Mouse (Mus musculus): ENCODE measurements around the gene Gm45521. TPM values are rescaled to one million over a fixed set of nuclear protein-coding genes. Genes with fewer than 3 reads are reported as not detected.

Gm45521 gene
- polyA plus RNA-seq (2016; fragmentation: Nextera tagmentation; extraction: Ambion mirVana): not detected in 2 replicates

- Histone ChIP-seq H3K9ac (no peak within 1 kb of the TSS), H3K4me3 (no peak within 1 kb of the TSS), H3K4me2 (no peak within 1 kb of the TSS), H3K27ac (no peak within 1 kb of the TSS), H3K27me3 (replicated peaks) (no peaks in the 10 kb centered on the region), H3K9me3 (replicated peaks) (no peaks in the 10 kb centered on the region), H3K36me3 (no peaks in the 10 kb centered on the region), H3K4me1 (peaks cover 9% of the 10 kb centered on the region)
- 65% methylated on average over 9 of the region's 9 CpGs for WGBS (ENCODE audit: insufficient replicate concordance)
- no peak for ATAC-seq
These were observed at the start of gene Gm45521 for GRCm38 (mm10) chr14:7957049-7957448. Gene Gm45521, plus strand, starts transcription at chr14:7957288.

GRCm38 (mm10) chr14:7909472-7909871 is 47.6 kb upstream of the Gm45521 start:
- H3K9me3 ChIP-seq (replicated peaks): no peaks in the 10 kb centered on the region
- no peak for ATAC-seq
- H3K4me1 ChIP-seq: peaks cover 7% of the 10 kb centered on the region
- H3K4me2 ChIP-seq: no peak overlapping the region
- peaks cover 46% of the 10 kb centered on the region for H3K36me3 ChIP-seq
- H3K27me3 ChIP-seq (replicated peaks): no peaks in the 10 kb centered on the region
- 75% methylated on average over 10 of the region's 10 CpGs for WGBS (ENCODE audit: insufficient replicate concordance)
- no peak overlapping the region for H3K27ac ChIP-seq
- H3K4me3 ChIP-seq: no peak overlapping the region
- no peak overlapping the region for H3K9ac ChIP-seq

GRCm38 (mm10) chr14:7913842-7914241 is 43.2 kb upstream of the Gm45521 start:
- H3K4me2 ChIP-seq: no peak overlapping the region
- peaks cover 11% of the 10 kb centered on the region for H3K4me1 ChIP-seq
- H3K27ac ChIP-seq: no peak overlapping the region
- peaks cover 47% of the 10 kb centered on the region for H3K36me3 ChIP-seq
- no peaks in the 10 kb centered on the region for H3K9me3 ChIP-seq (replicated peaks)
- H3K4me3 ChIP-seq: no peak overlapping the region
- 0 out of 2 replicates have a peak, but pooled peaks have one; percentile 22 for ATAC-seq
- no peak overlapping the region for H3K9ac ChIP-seq
- WGBS (ENCODE audit: insufficient replicate concordance): 54% methylated on average over 7 of the region's 7 CpGs
- no peaks in the 10 kb centered on the region for H3K27me3 ChIP-seq (replicated peaks)

- Histone ChIP-seq H3K36me3 (peaks cover 49% of the 10 kb centered on the region), H3K4me3 (no peak overlapping the region), H3K4me2 (no peak overlapping the region), H3K4me1 (peaks cover 11% of the 10 kb centered on the region), H3K9ac (no peak overlapping the region), H3K27ac (no peak overlapping the region), H3K27me3 (replicated peaks) (no peaks in the 10 kb centered on the region), H3K9me3 (replicated peaks) (no peaks in the 10 kb centered on the region)
- WGBS (ENCODE audit: insufficient replicate concordance): 59% methylated on average over 4 of the region's 4 CpGs
- ATAC-seq: peak; percentile 36; the same call in 1 of the 2 replicates
These were observed 42.6 kb upstream of the Gm45521 start for GRCm38 (mm10) chr14:7914461-7914860.

- H3K36me3 ChIP-seq: peaks cover 64% of the 10 kb centered on the region
- 0 out of 2 replicates have a peak, but pooled peaks have one; percentile 20 for ATAC-seq
These were observed 38.7 kb upstream of the Gm45521 start for GRCm38 (mm10) chr14:7918150-7918991.

GRCm38 (mm10) chr14:7919309-7919708 is 37.8 kb upstream of the Gm45521 start:
- peaks cover 5% of the 10 kb centered on the region for H3K4me1 ChIP-seq
- no peak overlapping the region for H3K27ac ChIP-seq
- H3K4me2 ChIP-seq: no peak overlapping the region
- H3K4me3 ChIP-seq: no peak overlapping the region
- H3K27me3 ChIP-seq (replicated peaks): no peaks in the 10 kb centered on the region
- no peak for ATAC-seq
- no peaks in the 10 kb centered on the region for H3K9me3 ChIP-seq (replicated peaks)
- peaks cover 73% of the 10 kb centered on the region for H3K36me3 ChIP-seq
- 56% methylated on average over 5 of the region's 5 CpGs for WGBS (ENCODE audit: insufficient replicate concordance)
- no peak overlapping the region for H3K9ac ChIP-seq

More at GRCm38 (mm10) chr14:7918150-7918991, 38.7 kb upstream of the Gm45521 start:
- H3K4me2 ChIP-seq: no peak overlapping the region
- no peak overlapping the region for H3K9ac ChIP-seq
- H3K4me3 ChIP-seq: no peak overlapping the region
- no peaks in the 10 kb centered on the region for H3K9me3 ChIP-seq (replicated peaks)
- WGBS (ENCODE audit: insufficient replicate concordance): 59% methylated on average over 6 of the region's 6 CpGs
- H3K4me1 ChIP-seq: peaks cover 11% of the 10 kb centered on the region
- peak overlapping the region; percentile 28; the same call in 1 of the 2 replicates for H3K27ac ChIP-seq
- H3K27me3 ChIP-seq (replicated peaks): no peaks in the 10 kb centered on the region

- no peak for ATAC-seq
- Histone ChIP-seq H3K4me3 (no peak overlapping the region), H3K36me3 (peaks cover 75% of the 10 kb centered on the region), H3K4me2 (no peak overlapping the region), H3K27ac (no peak overlapping the region), H3K4me1 (no peaks in the 10 kb centered on the region; the same call in 1 of the 2 replicates), H3K27me3 (replicated peaks) (no peaks in the 10 kb centered on the region), H3K9ac (no peak overlapping the region), H3K9me3 (replicated peaks) (no peaks in the 10 kb centered on the region)
- 69% methylated on average over 4 of the region's 4 CpGs for WGBS (ENCODE audit: insufficient replicate concordance)
These were observed 37.2 kb upstream of the Gm45521 start for GRCm38 (mm10) chr14:7919921-7920320.

- ATAC-seq: no peak
These were observed 35.6 kb upstream of the Gm45521 start for GRCm38 (mm10) chr14:7921459-7921858.

GRCm38 (mm10) chr14:7923635-7924034 is 33.5 kb upstream of the Gm45521 start:
- Histone ChIP-seq H3K27me3 (replicated peaks) (no peaks in the 10 kb centered on the region), H3K4me3 (no peak overlapping the region), H3K9me3 (replicated peaks) (no peaks in the 10 kb centered on the region), H3K4me2 (no peak overlapping the region), H3K4me1 (peaks cover under 1% of the 10 kb centered on the region; the same call in 1 of the 2 replicates), H3K27ac (no peak overlapping the region), H3K36me3 (peaks cover 63% of the 10 kb centered on the region), H3K9ac (no peak overlapping the region)
- no peak for ATAC-seq

More at GRCm38 (mm10) chr14:7921459-7921858, 35.6 kb upstream of the Gm45521 start:
- 36% methylated on average over 5 of the region's 5 CpGs for WGBS (ENCODE audit: insufficient replicate concordance)
- no peak overlapping the region for H3K4me2 ChIP-seq
- no peaks in the 10 kb centered on the region; the same call in 1 of the 2 replicates for H3K4me1 ChIP-seq
- no peak overlapping the region for H3K9ac ChIP-seq
- H3K27ac ChIP-seq: no peak overlapping the region
- H3K4me3 ChIP-seq: no peak overlapping the region
- no peaks in the 10 kb centered on the region for H3K27me3 ChIP-seq (replicated peaks)
- H3K9me3 ChIP-seq (replicated peaks): no peaks in the 10 kb centered on the region
- H3K36me3 ChIP-seq: peaks cover 68% of the 10 kb centered on the region

GRCm38 (mm10) chr14:7928362-7928761 is 28.7 kb upstream of the Gm45521 start:
- no peaks in the 10 kb centered on the region for H3K27me3 ChIP-seq (replicated peaks)
- H3K4me1 ChIP-seq: peaks cover 21% of the 10 kb centered on the region
- H3K4me3 ChIP-seq: no peak overlapping the region
- no peak overlapping the region for H3K9ac ChIP-seq
- H3K27ac ChIP-seq: no peak overlapping the region
- no peak overlapping the region for H3K4me2 ChIP-seq
- 28% methylated on average over 1 of the region's 1 CpGs for WGBS (ENCODE audit: insufficient replicate concordance)
- no peaks in the 10 kb centered on the region for H3K9me3 ChIP-seq (replicated peaks)
- no peak for ATAC-seq
- peaks cover 68% of the 10 kb centered on the region for H3K36me3 ChIP-seq

- no peak overlapping the region for H3K9ac ChIP-seq
- peaks cover 26% of the 10 kb centered on the region for H3K4me1 ChIP-seq
- no peak overlapping the region for H3K4me3 ChIP-seq
- ATAC-seq: peak; percentile 36; the same call in 1 of the 2 replicates
- H3K9me3 ChIP-seq (replicated peaks): no peaks in the 10 kb centered on the region
- no peak overlapping the region for H3K4me2 ChIP-seq
- H3K36me3 ChIP-seq: peaks cover 65% of the 10 kb centered on the region
- no peak overlapping the region for H3K27ac ChIP-seq
- H3K27me3 ChIP-seq (replicated peaks): no peaks in the 10 kb centered on the region
- WGBS (ENCODE audit: insufficient replicate concordance): 20% methylated on average over 7 of the region's 7 CpGs
These were observed 28.1 kb upstream of the Gm45521 start for GRCm38 (mm10) chr14:7929029-7929428.

- Histone ChIP-seq H3K27ac (no peak overlapping the region), H3K4me2 (no peak overlapping the region), H3K36me3 (peaks cover 54% of the 10 kb centered on the region), H3K4me1 (peaks cover 30% of the 10 kb centered on the region), H3K4me3 (no peak overlapping the region), H3K9me3 (replicated peaks) (no peaks in the 10 kb centered on the region), H3K9ac (no peak overlapping the region), H3K27me3 (replicated peaks) (no peaks in the 10 kb centered on the region)
- ATAC-seq: no peak
- WGBS (ENCODE audit: insufficient replicate concordance): 80% methylated on average over 4 of the region's 4 CpGs
These were observed 24.9 kb upstream of the Gm45521 start for GRCm38 (mm10) chr14:7932151-7932550.

All from liver, embryonic 12.5 days (tissue).